Mouse (Mus musculus) right cerebral cortex, adult 18-20 months (tissue): ENCODE measurements around the gene Slc41a2.

Source experiments
- DNase-seq: peaks from one replicate; pipeline ENCODE4 v3.0.0; 2022; ENCODE audit warnings: mixed read lengths

Slc41a2 gene

GRCm38 (mm10) chr10:83218778-83219177 is 118.9 kb downstream of the Slc41a2 start:
- DNase-seq, result no peak

GRCm38 (mm10) chr10:83217256-83217655 is 120.4 kb downstream of the Slc41a2 start:
- DNase-seq, result no peak

GRCm38 (mm10) chr10:83215559-83215958 is 122.1 kb downstream of the Slc41a2 start:
- no peak for DNase-seq

GRCm38 (mm10) chr10:83212618-83213017 is 125.1 kb downstream of the Slc41a2 start:
- DNase-seq, result peak; percentile 45

- DNase-seq, result no peak
Measured at GRCm38 (mm10) chr10:83210968-83211583, 126.6 kb downstream of the Slc41a2 start.

GRCm38 (mm10) chr10:83210122-83210521 is 127.6 kb downstream of the Slc41a2 start:
- DNase-seq, result no peak

- no peak for DNase-seq
Measured at GRCm38 (mm10) chr10:83209388-83209787, 128.3 kb downstream of the Slc41a2 start.

GRCm38 (mm10) chr10:83208436-83208835 is 129.2 kb downstream of the Slc41a2 start:
- no peak for DNase-seq

- no peak for DNase-seq
Measured at GRCm38 (mm10) chr10:83202906-83203702, 134.6 kb downstream of the Slc41a2 start.

- no peak for DNase-seq
Measured at GRCm38 (mm10) chr10:83201525-83201924, 136.2 kb downstream of the Slc41a2 start.

- no peak for DNase-seq
Measured at GRCm38 (mm10) chr10:83199290-83199689, 138.4 kb downstream of the Slc41a2 start.

GRCm38 (mm10) chr10:83198692-83199091 is 139.0 kb downstream of the Slc41a2 start:
- DNase-seq, result no peak

- DNase-seq, result peak; percentile 59
Measured at GRCm38 (mm10) chr10:83197690-83198336, 139.9 kb downstream of the Slc41a2 start.

GRCm38 (mm10) chr10:83191982-83192381 is 145.7 kb downstream of the Slc41a2 start:
- no peak for DNase-seq

GRCm38 (mm10) chr10:83191476-83191875 is 146.2 kb downstream of the Slc41a2 start:
- no peak for DNase-seq

- no peak for DNase-seq
Measured at GRCm38 (mm10) chr10:83189071-83189470, 148.6 kb downstream of the Slc41a2 start.

- DNase-seq, result no peak
Measured at GRCm38 (mm10) chr10:83186984-83187383, 150.7 kb downstream of the Slc41a2 start.

GRCm38 (mm10) chr10:83186167-83186566 is 151.5 kb downstream of the Slc41a2 start:
- no peak for DNase-seq

GRCm38 (mm10) chr10:83185121-83185520 is 152.6 kb downstream of the Slc41a2 start:
- no peak for DNase-seq

- peak; percentile 29 for DNase-seq
Measured at GRCm38 (mm10) chr10:83184480-83185069, 153.1 kb downstream of the Slc41a2 start.

GRCm38 (mm10) chr10:83183634-83184479 is 153.8 kb downstream of the Slc41a2 start:
- DNase-seq, result no peak

GRCm38 (mm10) chr10:83182573-83182960 is 155.1 kb downstream of the Slc41a2 start:
- peak; percentile 58 for DNase-seq
